Mouse (Mus musculus) hindbrain, postnatal 0 days (tissue): ENCODE measurements at regions not wholly inside any gene's neighbourhood (a gene's known extent, or its start where the extent isn't known, plus 50 kb on each side); places are given as distances from the start of the nearest gene placed in this dataset.

Experiments
- ATAC-seq: fragments of 200-750 bp; cut with Nextera tagmentation; 2 replicates; pipeline ENCODE4 v1.8.0; 2017; ENCODE audit warnings: mild to moderate bottlenecking, moderate TSS enrichment, moderate library complexity
- DNase-seq: peaks from one replicate; pipeline ENCODE4 v3.0.0-alpha.2; 2015; ENCODE audit warnings: low spot score
- H3K27ac ChIP-seq: fragments of 300-500 bp; sonication (generic); 2 replicates; pipeline ENCODE4 v1.5.1; 2014; ENCODE audit warnings: mild to moderate bottlenecking
- H3K27me3 ChIP-seq: fragments of 300-500 bp; sonication (generic); 2 replicates; pipeline ENCODE4 v1.6.1; 2014; ENCODE audit warnings: low read length, mixed read lengths; ENCODE audit not compliant: insufficient read depth
- H3K36me3 ChIP-seq: fragments of 300-500 bp; sonication (generic); 2 replicates; pipeline ENCODE4 v1.6.1; 2014; ENCODE audit warnings: low read length, mixed read lengths; ENCODE audit not compliant: insufficient read depth
- H3K4me1 ChIP-seq: fragments of 300-500 bp; sonication (generic); 2 replicates; pipeline ENCODE4 v1.6.1; 2014; ENCODE audit warnings: antibody characterized with exemption, low read length, mixed read lengths; ENCODE audit not compliant: insufficient read depth
- H3K4me2 ChIP-seq: fragments of 300-500 bp; sonication (generic); 2 replicates; pipeline ENCODE4 v1.6.1; 2014; ENCODE audit warnings: low read depth, mild to moderate bottlenecking, low read length, moderate library complexity, mixed read lengths
- H3K4me3 ChIP-seq: fragments of 300-500 bp; sonication (generic); 2 replicates; pipeline ENCODE4 v1.5.1; 2014; ENCODE audit warnings: low read length
- H3K9ac ChIP-seq: fragments of 300-500 bp; sonication (generic); replicated peaks from 2 replicates; pipeline ENCODE4 v1.6.1; 2014; ENCODE audit warnings: mild to moderate bottlenecking, low read length, moderate library complexity, mixed read lengths
- H3K9me3 ChIP-seq: fragments of 300-500 bp; sonication (generic); 2 replicates; pipeline ENCODE4 v1.6.1; 2016; ENCODE audit warnings: low read length, mixed read lengths
- CTCF ChIP-seq: IDR thresholded peaks from 2 replicates; pipeline ENCODE4 v1.5.1; 2016; ENCODE audit warnings: antibody characterized with exemption, control low read depth, low read depth
- WGBS: fragments of 180-500 bp; shearing (Covaris S2); extraction: QIAGEN DNeasy Blood & Tissue Kit; methylation state at CpG from one replicate; pipeline ENCODE4 v1.1.7; 2014; 5-methylcytosine and 5-hydroxymethylcytosine counted together

GRCm38 (mm10) chr13:32493806-32494205, 155.3 kb upstream of the Gmds start:
- ATAC-seq, result no peak
- H3K36me3 ChIP-seq, result no peaks in the 10 kb centered on the region

GRCm38 (mm10) chr13:32493309-32493708, 154.8 kb upstream of the Gmds start:
- ATAC-seq, result no peak

More at GRCm38 (mm10) chr13:32493806-32494205, 155.3 kb upstream of the Gmds start:
- no peaks in the 10 kb centered on the region for H3K9me3 ChIP-seq
- H3K27me3 ChIP-seq, result no peaks in the 10 kb centered on the region
- WGBS, result 75% methylated on average over 7 of the region's 7 CpGs
- no peak overlapping the region for H3K4me3 ChIP-seq
- H3K4me2 ChIP-seq, result no peak overlapping the region
- TF ChIP-seq CTCF, result no peak
- no peak overlapping the region for H3K27ac ChIP-seq
- no peak overlapping the region for H3K9ac ChIP-seq
- no peak for DNase-seq
- no peaks in the 10 kb centered on the region; the same call in 1 of the 2 replicates for H3K4me1 ChIP-seq

GRCm38 (mm10) chr13:32492566-32492965, 154.0 kb upstream of the Gmds start:
- H3K4me2 ChIP-seq, result no peak overlapping the region

More at GRCm38 (mm10) chr13:32493309-32493708, 154.8 kb upstream of the Gmds start:
- peak; percentile 80 for DNase-seq
- H3K27ac ChIP-seq, result no peak overlapping the region
- TF ChIP-seq CTCF, result peak; percentile 86
- no peaks in the 10 kb centered on the region; the same call in 1 of the 2 replicates for H3K4me1 ChIP-seq
- H3K4me3 ChIP-seq, result no peak overlapping the region
- H3K36me3 ChIP-seq, result no peaks in the 10 kb centered on the region
- H3K9me3 ChIP-seq, result no peaks in the 10 kb centered on the region
- no peak overlapping the region for H3K9ac ChIP-seq
- no peak overlapping the region for H3K4me2 ChIP-seq
- 32% methylated on average over 7 of the region's 7 CpGs for whole genome bisulfite sequencing
- H3K27me3 ChIP-seq, result no peaks in the 10 kb centered on the region

GRCm38 (mm10) chr13:32481444-32482058, 143.0 kb upstream of the Gmds start:
- Histone ChIP-seq H3K27me3 (no peaks in the 10 kb centered on the region), H3K9ac (no peak overlapping the region)
- ATAC-seq, result no peak

More at GRCm38 (mm10) chr13:32492566-32492965, 154.0 kb upstream of the Gmds start:
- H3K27me3 ChIP-seq, result no peaks in the 10 kb centered on the region
- H3K4me3 ChIP-seq, result no peak overlapping the region
- DNase-seq (no peak), ATAC-seq (no peak)
- no peak for TF ChIP-seq CTCF
- no peak overlapping the region for H3K9ac ChIP-seq
- H3K27ac ChIP-seq, result no peak overlapping the region
- no peaks in the 10 kb centered on the region for H3K9me3 ChIP-seq
- H3K36me3 ChIP-seq, result no peaks in the 10 kb centered on the region
- WGBS, result 73% methylated on average over 7 of the region's 7 CpGs
- H3K4me1 ChIP-seq, result no peaks in the 10 kb centered on the region; the same call in 1 of the 2 replicates

GRCm38 (mm10) chr13:32480029-32480428, 141.5 kb upstream of the Gmds start:
- no peak overlapping the region for H3K27ac ChIP-seq
- no peaks in the 10 kb centered on the region for H3K9me3 ChIP-seq
- no peak overlapping the region for H3K4me3 ChIP-seq
- H3K4me2 ChIP-seq, result no peak overlapping the region
- H3K9ac ChIP-seq, result no peak overlapping the region
- H3K4me1 ChIP-seq, result no peaks in the 10 kb centered on the region
- WGBS, result 57% methylated on average over 4 of the region's 4 CpGs
- DNase-seq, result no peak
- no peaks in the 10 kb centered on the region for H3K27me3 ChIP-seq
- no peaks in the 10 kb centered on the region for H3K36me3 ChIP-seq
- TF ChIP-seq CTCF, result no peak
- ATAC-seq, result no peak

More at GRCm38 (mm10) chr13:32481444-32482058, 143.0 kb upstream of the Gmds start:
- Histone ChIP-seq H3K36me3 (no peaks in the 10 kb centered on the region), H3K27ac (no peak overlapping the region), H3K4me1 (no peaks in the 10 kb centered on the region), H3K9me3 (no peaks in the 10 kb centered on the region), H3K4me2 (no peak overlapping the region), H3K4me3 (no peak overlapping the region)
- no peak for TF ChIP-seq CTCF
- no peak for DNase-seq
- WGBS, result 84% methylated on average over 8 of the region's 8 CpGs

GRCm38 (mm10) chr13:32479118-32479818, 140.7 kb upstream of the Gmds start:
- Histone ChIP-seq H3K36me3 (no peaks in the 10 kb centered on the region), H3K4me1 (no peaks in the 10 kb centered on the region), H3K27ac (no peak overlapping the region), H3K4me2 (no peak overlapping the region), H3K4me3 (no peak overlapping the region), H3K27me3 (no peaks in the 10 kb centered on the region), H3K9me3 (no peaks in the 10 kb centered on the region), H3K9ac (no peak overlapping the region)
- no peak for ATAC-seq
- no peak for DNase-seq
- 83% methylated on average over 8 of the region's 8 CpGs for WGBS
- no peak for TF ChIP-seq CTCF

GRCm38 (mm10) chr13:32465787-32466186, 127.2 kb upstream of the Gmds start:
- no peak overlapping the region for H3K4me3 ChIP-seq
- no peak overlapping the region for H3K9ac ChIP-seq
- no peak overlapping the region for H3K4me2 ChIP-seq
- 21% methylated on average over 5 of the region's 5 CpGs for WGBS
- no peak for TF ChIP-seq CTCF
- H3K9me3 ChIP-seq, result no peaks in the 10 kb centered on the region
- H3K27ac ChIP-seq, result no peak overlapping the region
- DNase-seq, result peak; percentile 8
- no peaks in the 10 kb centered on the region for H3K36me3 ChIP-seq
- ATAC-seq, result no peak
- no peaks in the 10 kb centered on the region for H3K27me3 ChIP-seq
- H3K4me1 ChIP-seq, result no peaks in the 10 kb centered on the region
